Mouse (Mus musculus) lung, adult 2 months (tissue): Measurements from ENCODE around the gene Hs3st2.

Experiments used
- CTCF ChIP-seq: fragments of 200-500 bp; IDR thresholded peaks from 2 replicates; pipeline ENCODE4 v1.5.1; 2011; ENCODE audit warnings: mild to moderate bottlenecking, low read length, control low read depth; ENCODE audit not compliant: insufficient read depth
- POLR2A ChIP-seq: fragments of 200-500 bp; IDR thresholded peaks from 2 replicates; pipeline ENCODE4 v1.6.1; 2011; ENCODE audit warnings: low read depth, mild to moderate bottlenecking, control low read depth, low read length, borderline replicate concordance; ENCODE audit errors: extremely low read depth

DNA sequence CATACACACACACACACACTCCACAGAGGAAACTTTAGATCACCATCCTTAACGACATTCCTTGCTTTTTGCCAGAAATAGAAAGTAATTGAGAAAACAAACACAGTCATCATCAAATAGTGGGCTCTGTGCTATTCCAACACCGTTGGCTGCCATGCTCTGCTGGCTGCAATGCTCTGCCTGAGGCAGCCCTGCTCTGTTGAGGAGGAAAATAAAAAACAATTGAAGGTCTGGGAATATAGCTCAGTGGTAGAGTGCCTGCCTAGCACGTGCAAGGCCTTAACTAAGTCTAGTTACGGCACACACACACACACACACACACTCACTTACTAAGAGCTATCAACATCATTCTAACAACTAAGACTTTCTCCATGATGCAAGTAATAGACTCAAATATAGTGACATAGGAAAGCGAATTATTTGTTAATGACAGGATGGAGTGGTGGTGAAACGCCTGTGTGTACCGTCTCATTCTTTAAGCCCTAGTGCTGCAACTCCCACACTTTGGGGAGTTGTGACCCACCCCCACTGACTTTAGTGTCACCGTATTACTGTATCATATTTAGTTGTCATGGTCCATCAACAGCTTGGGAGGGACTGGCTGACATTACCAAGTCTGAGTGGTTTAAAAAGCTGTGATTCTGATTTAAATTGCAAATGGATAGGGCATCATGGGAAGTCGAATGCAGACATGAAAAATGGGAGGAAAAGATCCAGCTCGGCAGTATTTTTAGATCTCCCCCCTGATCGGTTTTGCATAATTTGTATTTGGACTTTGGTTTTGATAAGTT lies 19.3 kb downstream of the Hs3st2 start:
- TF ChIP-seq POLR2A = no peak
- TF ChIP-seq CTCF = no peak
